Mouse (Mus musculus) forebrain, embryonic 13.5 days (tissue): ENCODE measurements around the gene Colgalt2. TPM values are rescaled to one million over a fixed set of nuclear protein-coding genes. Genes with fewer than 3 reads are reported as not detected.
A peak's percentile ranks its signal among the peaks of the same experiment; 100 is the strongest.

Source experiments
- ATAC-seq: fragments of 200-750 bp; cut with Nextera tagmentation; 2 replicates; pipeline ENCODE4 v1.8.0; 2017
- H3K27ac ChIP-seq: fragments of 300-500 bp; sonication (generic); 2 replicates; pipeline ENCODE4 v1.5.1; 2015; ENCODE audit warnings: inconsistent platforms, mild to moderate bottlenecking, moderate library complexity
- H3K27me3 ChIP-seq: fragments of 300-500 bp; sonication (generic); 2 replicates; pipeline ENCODE4 v1.6.1; 2015; ENCODE audit warnings: mild to moderate bottlenecking, inconsistent platforms
- H3K36me3 ChIP-seq: fragments of 300-500 bp; sonication (generic); 2 replicates; pipeline ENCODE4 v1.6.1; 2015; ENCODE audit warnings: mild to moderate bottlenecking, inconsistent platforms; ENCODE audit not compliant: poor library complexity, severe bottlenecking
- H3K4me1 ChIP-seq: fragments of 300-500 bp; sonication (generic); 2 replicates; pipeline ENCODE4 v1.6.1; 2015; ENCODE audit warnings: inconsistent platforms
- H3K4me2 ChIP-seq: fragments of 300-500 bp; sonication (generic); 2 replicates; pipeline ENCODE4 v1.6.1; 2015; ENCODE audit warnings: inconsistent platforms, mild to moderate bottlenecking, moderate library complexity
- H3K4me3 ChIP-seq: fragments of 300-500 bp; sonication (generic); 2 replicates; pipeline ENCODE4 v1.5.1; 2015; ENCODE audit warnings: mild to moderate bottlenecking, inconsistent platforms
- H3K9ac ChIP-seq: fragments of 300-500 bp; sonication (generic); 2 replicates; pipeline ENCODE4 v1.6.1; 2015; ENCODE audit warnings: mild to moderate bottlenecking, inconsistent platforms
- H3K9me3 ChIP-seq: fragments of 300-500 bp; sonication (generic); replicated peaks from 2 replicates; pipeline ENCODE4 v1.6.1; 2016; ENCODE audit warnings: inconsistent platforms
- WGBS: fragments of 180-500 bp; shearing (Covaris S2); methylation state at CpG from one replicate; pipeline ENCODE4 v1.1.7; 2015; 5-methylcytosine and 5-hydroxymethylcytosine counted together
- polyA plus RNA-seq: library from polyadenylated mRNA; unstranded; fragments of >200 nt; fragmentation: Nextera tagmentation; extraction: Ambion mirVana; gene quantifications from 2 replicates; pipeline ENCODE4 v1.2.1, GENCODE M21; 2015

Colgalt2 gene
- polyA plus RNA-seq, 1 experiment from 2014 or later, result 1.3 TPM

DNA sequence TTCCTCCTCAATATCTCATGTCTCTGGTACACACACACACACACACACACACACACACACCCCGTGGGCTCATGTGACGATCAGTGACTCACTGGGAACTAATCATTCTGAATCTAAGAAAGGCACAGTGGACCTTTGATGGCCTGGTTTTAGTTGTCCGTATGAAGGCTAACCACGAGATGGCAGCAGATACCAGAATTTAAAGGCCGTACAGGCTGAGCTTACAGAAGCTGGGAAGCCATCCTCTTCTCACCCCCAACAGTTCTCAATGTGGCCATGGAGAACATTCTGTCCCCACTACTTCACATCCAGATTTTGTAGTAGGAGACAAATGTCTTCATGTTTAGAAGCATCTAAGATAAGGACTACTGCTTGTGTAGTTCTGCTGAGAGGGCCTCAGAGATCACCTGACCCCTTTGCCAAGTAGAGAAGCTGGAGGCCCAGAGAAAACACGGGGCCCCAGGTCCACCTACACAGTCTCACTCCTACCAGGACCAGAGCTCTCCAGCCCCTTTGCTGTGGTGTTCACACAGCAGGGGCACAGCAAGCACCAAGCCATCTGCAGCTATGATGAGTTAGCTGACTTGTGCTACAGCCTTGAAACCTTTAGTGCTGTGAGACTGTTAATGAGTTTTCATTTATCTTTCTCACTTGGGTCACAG is 125.5 kb downstream of the Colgalt2 start:
- Histone ChIP-seq H3K27ac (peak overlapping the region; percentile 8; the same call in 1 of the 2 replicates), H3K4me3 (no peak overlapping the region), H3K36me3 (peaks cover 26% of the 10 kb centered on the region), H3K4me2 (no peak overlapping the region), H3K27me3 (no peaks in the 10 kb centered on the region), H3K4me1 (peaks cover 6% of the 10 kb centered on the region), H3K9ac (no peak overlapping the region), H3K9me3 (no peaks in the 10 kb centered on the region)
- peak; percentile 85 for ATAC-seq
- 24% methylated on average over 6 of the region's 6 CpGs for WGBS

- Histone ChIP-seq H3K9me3 (no peaks in the 10 kb centered on the region), H3K4me3 (no peak overlapping the region), H3K27me3 (no peaks in the 10 kb centered on the region), H3K36me3 (peaks cover 26% of the 10 kb centered on the region), H3K9ac (no peak overlapping the region), H3K4me1 (peaks cover 6% of the 10 kb centered on the region), H3K27ac (no peak overlapping the region), H3K4me2 (no peak overlapping the region)
- no peak for ATAC-seq
- WGBS, result 82% methylated on average over 9 of the region's 9 CpGs
Measured at GRCm38 (mm10) chr1:152526154-152526553, 126.5 kb downstream of the Colgalt2 start.

DNA sequence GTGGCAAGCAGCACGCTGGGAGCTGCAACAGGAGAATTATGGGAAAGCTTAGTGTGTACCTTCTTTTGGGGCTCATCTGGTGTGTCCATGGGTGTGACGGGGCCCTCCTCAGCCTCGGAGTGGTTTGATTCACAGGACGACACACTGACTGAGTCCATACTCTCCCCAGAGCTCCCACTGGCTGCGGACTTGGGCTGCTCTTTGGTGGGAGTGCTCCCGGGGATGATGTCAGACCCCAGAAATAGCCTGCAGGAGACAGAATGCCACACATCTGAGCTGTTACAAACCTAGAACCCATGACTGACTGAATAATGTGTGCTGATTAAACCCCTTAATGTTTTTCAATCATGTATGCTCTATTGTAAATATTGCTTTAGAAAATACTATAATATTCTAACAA is 128.6 kb downstream of the Colgalt2 start:
- H3K4me1 ChIP-seq, result peaks cover 13% of the 10 kb centered on the region
- no peaks in the 10 kb centered on the region for H3K9me3 ChIP-seq
- H3K27ac ChIP-seq, result no peak overlapping the region
- H3K4me3 ChIP-seq, result no peak overlapping the region
- peaks cover 21% of the 10 kb centered on the region for H3K36me3 ChIP-seq
- H3K9ac ChIP-seq, result no peak overlapping the region
- WGBS, result 84% methylated on average over 6 of the region's 6 CpGs
- H3K27me3 ChIP-seq, result no peaks in the 10 kb centered on the region
- ATAC-seq, result no peak
- no peak overlapping the region for H3K4me2 ChIP-seq

DNA sequence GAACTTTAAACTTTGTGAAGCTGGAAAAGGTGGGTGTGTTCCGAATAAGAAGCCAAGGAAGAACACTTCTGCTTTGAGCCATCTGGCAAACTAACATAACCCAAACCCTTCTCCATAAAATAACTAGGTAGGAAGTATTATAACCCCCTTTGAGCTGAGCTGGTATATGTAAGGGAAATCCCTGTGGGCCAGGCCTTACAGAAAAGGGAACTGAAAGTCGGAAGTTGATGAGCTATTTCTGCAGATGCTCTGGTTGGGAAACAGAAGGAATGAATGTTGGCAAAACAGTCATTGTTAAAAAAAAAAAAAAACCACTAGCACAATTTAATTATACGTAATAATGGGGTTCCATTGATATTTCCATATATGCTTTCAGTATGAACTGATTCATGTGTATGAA is 129.1 kb downstream of the Colgalt2 start:
- H3K27ac ChIP-seq, result no peak overlapping the region
- no peak overlapping the region for H3K4me3 ChIP-seq
- no peak overlapping the region for H3K4me2 ChIP-seq
- H3K27me3 ChIP-seq, result no peaks in the 10 kb centered on the region
- H3K4me1 ChIP-seq, result peaks cover 13% of the 10 kb centered on the region
- H3K9ac ChIP-seq, result no peak overlapping the region
- WGBS, result 90% methylated on average over 3 of the region's 3 CpGs
- H3K9me3 ChIP-seq, result no peaks in the 10 kb centered on the region
- H3K36me3 ChIP-seq, result peaks cover 15% of the 10 kb centered on the region
- no peak for ATAC-seq

GRCm38 (mm10) chr1:152531498-152531897 is 131.9 kb downstream of the Colgalt2 start:
- no peak overlapping the region for H3K27ac ChIP-seq
- no peak overlapping the region for H3K4me3 ChIP-seq
- no peaks in the 10 kb centered on the region for H3K27me3 ChIP-seq
- H3K9me3 ChIP-seq, result no peaks in the 10 kb centered on the region
- 77% methylated on average over 15 of the region's 15 CpGs for WGBS
- no peak overlapping the region for H3K4me2 ChIP-seq
- no peak overlapping the region for H3K9ac ChIP-seq
- peaks cover 7% of the 10 kb centered on the region; the same call in 1 of the 2 replicates for H3K4me1 ChIP-seq
- ATAC-seq, result no peak
- H3K36me3 ChIP-seq, result peaks cover 15% of the 10 kb centered on the region

DNA sequence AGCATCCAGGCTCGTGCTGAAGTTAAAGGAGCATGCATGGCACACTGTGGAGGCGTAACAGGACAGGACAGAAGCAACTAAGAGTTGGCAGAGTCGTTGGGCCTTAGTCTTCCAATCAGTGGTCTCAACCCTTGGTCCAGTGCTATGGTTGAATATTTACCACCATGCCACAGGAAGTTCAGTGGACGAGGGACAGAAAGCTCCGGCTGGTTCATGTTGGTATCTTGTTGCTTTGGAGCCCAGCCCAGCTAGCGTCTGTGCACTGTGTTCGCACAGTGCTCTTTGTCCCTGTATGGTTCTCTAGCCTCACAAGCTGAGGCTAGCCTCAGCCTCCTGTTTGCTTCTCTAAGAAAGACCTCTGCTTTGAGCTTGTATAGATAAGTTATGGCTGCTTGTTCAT is 134.9 kb downstream of the Colgalt2 start:
- 90% methylated on average over 7 of the region's 7 CpGs for WGBS
- peaks cover 21% of the 10 kb centered on the region for H3K36me3 ChIP-seq

GRCm38 (mm10) chr1:152536416-152537018 is 136.9 kb downstream of the Colgalt2 start:
- Histone ChIP-seq H3K4me2 (no peak overlapping the region), H3K36me3 (peaks cover 12% of the 10 kb centered on the region), H3K9ac (no peak overlapping the region), H3K27me3 (no peaks in the 10 kb centered on the region), H3K9me3 (no peaks in the 10 kb centered on the region), H3K27ac (no peak overlapping the region), H3K4me3 (no peak overlapping the region), H3K4me1 (peaks cover 7% of the 10 kb centered on the region; the same call in 1 of the 2 replicates)
- no peak for ATAC-seq
- WGBS, result 63% methylated on average over 16 of the region's 16 CpGs

More for the DNA sequence above, 134.9 kb downstream of the Colgalt2 start:
- Histone ChIP-seq H3K27me3 (no peaks in the 10 kb centered on the region), H3K4me3 (no peak overlapping the region), H3K9me3 (no peaks in the 10 kb centered on the region), H3K4me1 (peaks cover 7% of the 10 kb centered on the region; the same call in 1 of the 2 replicates), H3K4me2 (no peak overlapping the region), H3K9ac (no peak overlapping the region), H3K27ac (no peak overlapping the region)
- no peak for ATAC-seq

DNA sequence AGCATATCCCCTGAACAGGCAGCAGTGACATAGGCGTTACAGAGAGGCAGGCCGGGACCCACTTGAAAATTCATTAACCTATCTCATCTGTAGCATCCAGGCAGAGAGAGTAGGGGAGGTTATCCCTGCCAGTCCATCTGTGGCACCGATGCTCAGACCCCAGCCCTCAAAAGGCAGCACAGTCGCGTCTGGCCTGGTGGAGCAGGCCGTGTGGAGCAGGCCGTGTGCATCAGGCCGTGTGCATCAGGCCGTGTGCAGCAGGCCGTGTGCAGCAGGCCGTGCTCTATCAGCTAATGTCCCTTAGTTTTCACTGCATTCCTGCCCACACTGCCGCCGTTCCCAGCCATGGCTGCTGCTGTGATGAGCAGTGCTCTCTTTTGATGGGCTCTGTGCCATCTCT is 137.6 kb downstream of the Colgalt2 start:
- no peaks in the 10 kb centered on the region for H3K9me3 ChIP-seq
- peaks cover 12% of the 10 kb centered on the region for H3K36me3 ChIP-seq
- no peak overlapping the region for H3K4me3 ChIP-seq
- ATAC-seq, result no peak
- 80% methylated on average over 13 of the region's 13 CpGs for WGBS
- no peak overlapping the region for H3K27ac ChIP-seq
- peaks cover 5% of the 10 kb centered on the region; the same call in 1 of the 2 replicates for H3K4me1 ChIP-seq
- no peaks in the 10 kb centered on the region for H3K27me3 ChIP-seq
- no peak overlapping the region for H3K4me2 ChIP-seq
- H3K9ac ChIP-seq, result no peak overlapping the region

- ATAC-seq, result no peak
Measured at GRCm38 (mm10) chr1:152538817-152539216, 139.2 kb downstream of the Colgalt2 start.

GRCm38 (mm10) chr1:152540304-152540887 is 140.8 kb downstream of the Colgalt2 start:
- peaks cover 27% of the 10 kb centered on the region for H3K36me3 ChIP-seq
- ATAC-seq, result no peak
- H3K4me1 ChIP-seq, result no peaks in the 10 kb centered on the region
- WGBS, result 94% methylated on average over 3 of the region's 3 CpGs
- H3K9me3 ChIP-seq, result no peaks in the 10 kb centered on the region
- no peak overlapping the region for H3K4me3 ChIP-seq
- H3K9ac ChIP-seq, result no peak overlapping the region
- no peak overlapping the region for H3K4me2 ChIP-seq
- H3K27ac ChIP-seq, result no peak overlapping the region
- no peaks in the 10 kb centered on the region for H3K27me3 ChIP-seq

More at GRCm38 (mm10) chr1:152538817-152539216, 139.2 kb downstream of the Colgalt2 start:
- WGBS, result 89% methylated on average over 4 of the region's 4 CpGs
- H3K27me3 ChIP-seq, result no peaks in the 10 kb centered on the region
- H3K9ac ChIP-seq, result no peak overlapping the region
- no peaks in the 10 kb centered on the region for H3K9me3 ChIP-seq
- no peaks in the 10 kb centered on the region for H3K4me1 ChIP-seq
- H3K4me3 ChIP-seq, result no peak overlapping the region
- H3K36me3 ChIP-seq, result peaks cover 25% of the 10 kb centered on the region
- no peak overlapping the region for H3K4me2 ChIP-seq
- no peak overlapping the region for H3K27ac ChIP-seq

DNA sequence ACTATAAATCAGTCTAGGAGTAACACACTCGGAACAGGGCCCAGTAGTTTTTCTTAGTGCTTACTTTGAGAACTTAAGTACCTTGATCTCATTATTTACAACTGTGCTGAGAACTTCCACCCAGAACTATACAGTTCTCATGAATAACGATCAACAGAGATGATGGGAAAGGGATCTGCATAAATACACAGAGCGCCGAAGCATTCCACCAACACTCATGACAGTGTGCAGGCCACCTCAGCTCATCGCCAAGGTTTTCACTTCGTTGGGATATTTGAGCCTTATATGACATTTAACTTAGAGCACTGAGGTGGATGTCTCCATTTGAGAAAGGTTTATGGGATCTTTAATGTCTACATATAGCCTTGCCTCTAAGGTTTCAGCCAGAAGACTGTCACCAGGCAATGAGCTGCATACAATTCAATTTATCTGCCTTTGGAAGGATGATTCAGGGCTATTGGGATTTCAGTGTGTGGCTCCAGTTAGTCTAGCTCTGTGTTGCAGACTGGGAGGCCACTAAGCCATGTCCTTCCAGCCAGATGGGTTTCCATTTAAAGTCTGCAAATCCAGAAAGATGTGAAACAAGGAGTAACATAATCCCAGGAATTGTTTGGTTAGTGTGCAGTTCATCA is 143.2 kb downstream of the Colgalt2 start:
- no peak overlapping the region for H3K27ac ChIP-seq
- H3K9me3 ChIP-seq, result no peaks in the 10 kb centered on the region
- no peak overlapping the region for H3K4me3 ChIP-seq
- H3K9ac ChIP-seq, result no peak overlapping the region
- H3K4me1 ChIP-seq, result no peaks in the 10 kb centered on the region
- H3K27me3 ChIP-seq, result no peaks in the 10 kb centered on the region
- 93% methylated on average over 6 of the region's 6 CpGs for WGBS
- no peak overlapping the region for H3K4me2 ChIP-seq
- peaks cover 27% of the 10 kb centered on the region; the same call in 1 of the 2 replicates for H3K36me3 ChIP-seq
- no peak for ATAC-seq
